Mouse (Mus musculus) gastrocnemius, postnatal 10 days (tissue): ENCODE data around the gene Olfr521. TPM values are rescaled to one million over a fixed set of nuclear protein-coding genes. Genes with fewer than 3 reads are reported as not detected.
A peak's percentile ranks its signal among the peaks of the same experiment; 100 is the strongest.
"Not testable (repeated sequence)": the region's sequence is repeated elsewhere in the genome, so short reads cannot be mapped to it uniquely, and the experiment has no call there.

Source experiments
- DNase-seq: peaks from one replicate; pipeline ENCODE4 v3.0.0; 2021; ENCODE audit warnings: mixed read lengths
- total RNA-seq, 2 experiments: library from RNA; stranded (reverse); gene quantifications; 2 replicates each; pipeline ENCODE4 v1.2.3; 2021

Gene Olfr521
- total RNA-seq, 2 experiments from 2014 or later, result not detected

DNA sequence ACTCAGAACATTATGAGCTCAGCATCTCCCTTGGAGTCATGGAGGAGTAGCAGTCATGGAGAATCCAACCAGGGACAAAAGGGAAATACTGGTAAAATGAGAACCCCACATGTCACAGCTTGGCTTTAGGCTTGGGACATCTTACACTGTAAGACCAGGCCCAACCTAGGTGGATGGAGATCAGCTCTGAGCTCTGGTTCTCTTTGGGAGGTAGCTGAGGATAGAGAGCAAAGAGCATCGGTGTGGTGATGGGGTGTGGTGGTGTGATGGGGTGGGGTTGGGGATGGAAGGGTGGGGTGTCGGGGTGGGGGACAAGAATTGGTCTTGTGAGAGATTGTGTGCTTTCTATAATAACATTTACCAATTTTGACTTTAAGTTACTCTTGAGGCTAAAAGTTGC, 47.5 kb downstream of the Olfr521 start:
- no peak for DNase-seq

DNA sequence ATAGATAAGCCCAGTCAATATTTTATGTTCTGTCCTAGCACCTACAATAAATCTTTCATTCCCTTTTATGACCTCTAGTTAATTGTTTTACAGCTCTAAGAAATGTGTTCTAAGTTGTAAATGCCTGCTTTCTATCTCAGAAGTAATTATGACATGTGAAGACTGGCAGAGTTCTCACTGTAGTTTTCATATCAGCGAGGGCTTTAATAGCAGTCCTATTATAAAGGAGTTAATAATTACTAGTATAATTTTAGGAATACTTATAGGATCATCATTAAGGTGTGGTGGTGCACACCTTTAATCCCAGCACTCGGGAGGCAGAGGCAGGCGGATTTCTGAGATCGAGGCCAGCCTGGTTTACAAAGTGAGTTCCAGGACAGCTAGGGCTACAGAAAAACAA, 48.4 kb downstream of the Olfr521 start:
- no peak for DNase-seq

DNA sequence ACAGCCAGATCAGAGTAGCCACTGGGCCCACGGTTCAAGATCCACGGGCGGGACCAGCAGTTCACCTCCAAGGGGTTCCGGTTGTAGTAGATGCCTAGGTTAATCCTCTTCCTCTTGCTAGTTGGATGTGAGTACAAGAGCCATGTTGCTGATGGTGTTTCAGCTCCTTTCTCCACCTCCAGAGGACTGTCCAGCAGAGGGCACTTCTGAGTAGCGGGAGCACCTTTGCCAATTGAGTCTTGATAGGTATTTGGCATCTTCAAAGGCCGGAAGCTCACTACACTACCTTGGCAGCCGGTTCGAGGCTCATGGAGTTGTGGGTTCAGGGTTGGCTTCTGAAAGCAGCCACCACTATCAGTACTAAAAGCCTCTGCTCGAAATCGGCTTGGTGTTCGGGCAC, 50.1 kb downstream of the Olfr521 start:
- peak; percentile 38 for DNase-seq

DNA sequence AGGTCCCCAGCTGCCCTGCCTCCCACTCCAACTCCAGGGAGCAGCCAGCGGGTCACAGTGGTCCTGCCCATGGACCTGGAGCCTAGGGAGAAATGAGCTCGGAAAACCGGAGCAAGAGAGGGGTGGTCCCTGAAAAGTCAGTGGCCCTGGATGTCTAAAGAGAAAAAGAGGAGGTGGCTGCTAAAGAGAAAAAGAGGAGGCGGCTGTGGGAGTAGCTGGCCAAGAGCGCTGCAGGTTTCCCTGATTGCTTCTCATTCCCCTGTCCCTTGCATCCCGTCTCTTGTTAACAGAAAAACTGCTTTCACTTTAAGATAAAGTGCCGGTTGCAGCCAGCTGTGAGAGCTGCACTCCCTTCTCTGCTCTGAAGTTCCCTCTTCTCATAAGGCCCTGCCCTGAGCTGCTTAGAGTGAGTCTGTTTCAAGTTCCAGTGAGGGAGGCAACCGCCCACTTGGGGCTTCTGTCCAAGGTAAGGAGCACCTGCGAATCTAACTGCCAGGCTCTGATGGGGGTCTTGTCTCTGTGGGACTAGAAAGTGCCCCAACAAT, 54.9 kb downstream of the Olfr521 start:
- not testable (repeated sequence) for DNase-seq

Other genes starting within 250 kb of the Olfr521 start
- 10 to 100 TPM; 21.4 to 26.2 TPM for gene Arrb1, start 228.0 kb upstream of the Olfr521 start, total RNA-seq
- gene Tpbgl, start 136.4 kb upstream of the Olfr521 start, total RNA-seq, result 10 to 100 TPM; 36.4 to 42.1 TPM
- gene Slco2b1, start 52.2 kb upstream of the Olfr521 start, total RNA-seq, result 1 to 10 TPM; 8.8 to 9.8 TPM
- not detected for gene Olfr520, start 33.2 kb upstream of the Olfr521 start, total RNA-seq
- gene Neu3, start 64.9 kb downstream of the Olfr521 start, total RNA-seq, result 1 to 10 TPM; 2.6 to 3.2 TPM
- 1 to 10 TPM; 1.3 TPM for gene Xrra1, start 95.6 kb downstream of the Olfr521 start, total RNA-seq
- 10 to 100 TPM; 55.7 to 62.1 TPM for gene Spcs2, start 100.0 kb downstream of the Olfr521 start, total RNA-seq
- 10 to 100 TPM in 1 of 2 experiments, 1 to 10 TPM in 1; 9.2 to 10.5 TPM for gene Rnf169, start 216.9 kb downstream of the Olfr521 start, total RNA-seq
- 1 to 10 TPM; 2.5 to 3.3 TPM for gene Chrdl2, start 242.7 kb downstream of the Olfr521 start, total RNA-seq